Mouse (Mus musculus) C2C12 (cell line): Measurements from ENCODE around the gene Mok. TPM values are rescaled to one million over a fixed set of nuclear protein-coding genes. Genes with fewer than 3 reads are reported as not detected.

Source experiments
- H3K27me3 ChIP-seq: one replicate; pipeline ENCODE4 v1.6.1; 2011; ENCODE audit not compliant: control insufficient read depth, insufficient read depth, insufficient read length
- H3K36me3 ChIP-seq: one replicate; pipeline ENCODE4 v1.6.1; 2011; ENCODE audit not compliant: control insufficient read depth, insufficient read depth
- H3K4me3 ChIP-seq: one replicate; pipeline ENCODE4 v1.5.1; 2011; ENCODE audit warnings: mild to moderate bottlenecking, control low read depth; ENCODE audit not compliant: poor library complexity, insufficient read depth, severe bottlenecking
- H3K79me2 ChIP-seq: one replicate; pipeline ENCODE4 v1.6.1; 2011; ENCODE audit not compliant: control insufficient read depth, insufficient read depth
- H3K79me3 ChIP-seq: one replicate; pipeline ENCODE4 v1.6.1; 2011; ENCODE audit warnings: low read depth, control low read depth
- H3ac ChIP-seq: one replicate; pipeline ENCODE3; 2011; ENCODE audit warnings: low read depth; ENCODE audit not compliant: control insufficient read depth, insufficient read length
- CEBPB ChIP-seq: IDR thresholded peaks from one replicate; pipeline ENCODE4 v1.6.1; 2011; ENCODE audit warnings: low read depth, mild to moderate bottlenecking, control low read depth, moderate library complexity
- CTCF ChIP-seq: IDR thresholded peaks from one replicate; pipeline ENCODE4 v1.5.1; 2011; ENCODE audit not compliant: control insufficient read depth, insufficient read depth, insufficient read length
- FOSL1 ChIP-seq: IDR thresholded peaks from one replicate; pipeline ENCODE4 v1.8.0; 2011; ENCODE audit warnings: mild to moderate bottlenecking, low read length; ENCODE audit not compliant: poor library complexity, insufficient read depth, severe bottlenecking
- MAX ChIP-seq: IDR thresholded peaks from one replicate; pipeline ENCODE4 v1.6.1; 2011; ENCODE audit warnings: mild to moderate bottlenecking, control low read depth
- MYOD1 ChIP-seq: IDR thresholded peaks from one replicate; pipeline ENCODE4 v1.6.1; 2011; ENCODE audit warnings: low read depth; ENCODE audit not compliant: control insufficient read depth, insufficient read length
- MYOG ChIP-seq: IDR thresholded peaks from one replicate; pipeline ENCODE4 v1.6.1; 2011; ENCODE audit not compliant: control insufficient read depth, insufficient read length; ENCODE audit errors: extremely low read depth
- USF1 ChIP-seq: IDR thresholded peaks from one replicate; pipeline ENCODE4 v1.6.1; 2011; ENCODE audit warnings: low read depth, mild to moderate bottlenecking, control low read depth, moderate library complexity
- polyA plus RNA-seq: library from polyadenylated mRNA; unstranded; fragments of >200 nt; fragmentation: generic; extraction: Trizol; gene quantifications from one replicate; pipeline ENCODE4 v1.2.1, GENCODE M21; 2012; ENCODE audit warnings: missing spikeins

The Mok gene
- polyA plus RNA-seq, 1 experiment, result 2.0 TPM

DNA sequence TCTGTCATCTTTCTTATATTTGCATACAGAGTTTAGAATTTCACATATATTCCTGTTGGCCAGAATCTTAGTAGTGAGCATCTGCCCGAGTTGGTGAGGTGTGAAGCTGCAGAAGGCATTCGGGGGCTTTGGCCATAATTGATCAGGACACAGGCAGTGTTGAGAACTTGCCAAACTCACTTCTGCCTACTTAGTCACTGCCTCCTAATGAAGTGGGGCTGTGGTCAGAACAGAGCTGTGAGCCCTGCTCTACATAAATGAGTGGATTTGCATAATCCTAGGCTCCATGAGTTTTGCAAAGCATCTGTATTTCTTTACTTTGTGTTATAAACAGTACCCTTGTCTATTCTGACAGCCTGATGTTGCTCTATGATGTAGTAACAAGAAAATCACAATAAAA lies 78.4 kb downstream of the Mok start:
- H3K79me3 ChIP-seq, result peaks cover 27% of the 10 kb centered on the region
- H3K36me3 ChIP-seq, result no peaks in the 10 kb centered on the region
- no peak overlapping the region for H3ac ChIP-seq
- no peaks in the 10 kb centered on the region for H3K27me3 ChIP-seq
- H3K79me2 ChIP-seq, result peaks cover 89% of the 10 kb centered on the region
- H3K4me3 ChIP-seq, result no peak overlapping the region
- TF ChIP-seq USF1, result no peak

DNA sequence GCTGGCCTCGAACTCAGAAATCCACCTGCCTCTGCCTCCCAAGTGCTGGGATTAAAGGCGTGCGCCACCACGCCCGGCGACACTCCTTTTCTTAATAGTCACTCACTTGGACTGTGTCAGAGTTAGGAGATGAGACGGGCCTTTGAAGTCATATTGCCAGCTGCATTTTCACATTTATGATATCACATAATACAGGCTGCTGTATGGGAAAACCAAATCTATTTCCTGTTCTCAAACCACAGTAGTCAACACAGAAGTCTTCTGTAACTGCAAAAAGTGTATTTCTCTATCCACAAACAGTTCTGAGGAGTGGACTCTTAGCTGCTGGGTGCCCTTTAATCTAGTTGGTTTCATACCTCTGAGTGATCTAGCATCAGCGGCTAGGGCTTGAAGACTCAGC lies 81.8 kb downstream of the Mok start:
- Histone ChIP-seq H3ac (no peak overlapping the region), H3K27me3 (no peaks in the 10 kb centered on the region), H3K79me2 (peaks cover 95% of the 10 kb centered on the region), H3K36me3 (no peaks in the 10 kb centered on the region), H3K79me3 (peaks cover 31% of the 10 kb centered on the region), H3K4me3 (no peak overlapping the region)
- TF ChIP-seq MYOG, result no peak
- TF ChIP-seq MAX, result no peak
- TF ChIP-seq MYOD1, result no peak
- no peak for TF ChIP-seq USF1
- TF ChIP-seq FOSL1, result no peak
- no peak for TF ChIP-seq CTCF
- no peak for TF ChIP-seq CEBPB

Other genes starting within 250 kb of the Mok start
- gene Dync1h1, start 239.5 kb downstream of the Mok start, polyA plus RNA-seq, result 83.5 TPM
- gene 1700001K19Rik, start 158.3 kb downstream of the Mok start, polyA plus RNA-seq, result 0.04 TPM
- gene Hsp90aa1, start 138.2 kb downstream of the Mok start, polyA plus RNA-seq, result 253 TPM
- 12.6 TPM for gene Wdr20, start 103.0 kb downstream of the Mok start, polyA plus RNA-seq
- gene Zfp839, start 9.3 kb upstream of the Mok start, polyA plus RNA-seq, result 1.2 TPM
- gene Cinp, start 48.2 kb upstream of the Mok start, polyA plus RNA-seq, result 71.9 TPM
- gene Tecpr2, start 48.3 kb upstream of the Mok start, polyA plus RNA-seq, result 3.4 TPM
- gene Ankrd9, start 138.1 kb upstream of the Mok start, polyA plus RNA-seq, result 11.7 TPM
- 7.7 TPM for gene Rcor1, start 198.4 kb upstream of the Mok start, polyA plus RNA-seq